Mouse (Mus musculus): Measurements from ENCODE around the gene Ahsg.

GRCm38 (mm10) chr16:22931431-22932200 lies 40.5 kb downstream of the Ahsg start:
- TF ChIP-seq CEBPB (IDR thresholded peaks at IDR 0.05; ENCODE audit: insufficient read depth, poor library complexity, severe bottlenecking) (no peak), POLR2A (IDR thresholded peaks at IDR 0.05; ENCODE audit: insufficient read length, low read depth) (no peak), TCF12 (IDR thresholded peaks at IDR 0.05; ENCODE audit: insufficient read depth, poor library complexity, severe bottlenecking) (no peak)

Measured in myocyte (in vitro differentiated cells).